Mouse (Mus musculus): ENCODE results near the gene Slc25a54. TPM values are rescaled to one million over a fixed set of nuclear protein-coding genes. Genes with fewer than 3 reads are reported as not detected.

The Slc25a54 gene
- total RNA-seq, 2 experiments from 2014 or later, result not detected

GRCm38 (mm10) chr3:109124091-109124490, 43.8 kb downstream of the Slc25a54 start:
- no peak for DNase-seq (ENCODE audit: low spot score in 2 of 2)

- no peak for DNase-seq (ENCODE audit: low spot score in 2 of 2)
Measured at GRCm38 (mm10) chr3:109125531-109125930, 45.3 kb downstream of the Slc25a54 start.

- DNase-seq (ENCODE audit: low spot score in 2 of 2), result no peak
Measured at GRCm38 (mm10) chr3:109129768-109130167, 49.5 kb downstream of the Slc25a54 start.

- no peak for DNase-seq (ENCODE audit: low spot score in 2 of 2)
Measured at GRCm38 (mm10) chr3:109132966-109133365, 52.7 kb downstream of the Slc25a54 start.

- no peak for DNase-seq (ENCODE audit: low spot score in 2 of 2)
Measured at GRCm38 (mm10) chr3:109134036-109134435, 53.8 kb downstream of the Slc25a54 start.

- no peak for DNase-seq (ENCODE audit: low spot score in 2 of 2)
Measured at GRCm38 (mm10) chr3:109135352-109135751, 55.1 kb downstream of the Slc25a54 start.

- DNase-seq (ENCODE audit: low spot score in 2 of 2), result no peak
Measured at GRCm38 (mm10) chr3:109152561-109152960, 72.3 kb downstream of the Slc25a54 start.

- no peak for DNase-seq (ENCODE audit: low spot score in 2 of 2)
Measured at GRCm38 (mm10) chr3:109153410-109153809, 73.1 kb downstream of the Slc25a54 start.

GRCm38 (mm10) chr3:109155926-109156669, 75.8 kb downstream of the Slc25a54 start:
- DNase-seq (ENCODE audit: low spot score in 2 of 2), result no peak

GRCm38 (mm10) chr3:109157481-109157880, 77.2 kb downstream of the Slc25a54 start:
- DNase-seq (ENCODE audit: low spot score in 2 of 2), result no peak

GRCm38 (mm10) chr3:109164088-109164487, 83.8 kb downstream of the Slc25a54 start:
- DNase-seq (ENCODE audit: low spot score in 2 of 2), result no peak

GRCm38 (mm10) chr3:109164644-109165043, 84.4 kb downstream of the Slc25a54 start:
- no peak for DNase-seq (ENCODE audit: low spot score in 2 of 2)

GRCm38 (mm10) chr3:109165214-109165829, 85.1 kb downstream of the Slc25a54 start:
- no peak for DNase-seq (ENCODE audit: low spot score in 2 of 2)

Small RNAs within 50 kb of the gene (microRNA-seq; reads per million reads assigned to microRNA genes)
- gene Gm44384, result 0 reads per million in 2 experiments

Other genes starting within 250 kb of the Slc25a54 start
- 10 to 100 TPM; 17.9 to 22.6 TPM for gene Stxbp3, start 239.9 kb upstream of the Slc25a54 start, total RNA-seq (2021)
- gene Fndc7, start 190.5 kb upstream of the Slc25a54 start, total RNA-seq (2021), result under 1 TPM in 1 of 2 experiments, not detected in 1; 0.07 TPM
- gene Prpf38b, start 168.7 kb upstream of the Slc25a54 start, total RNA-seq (2021), result 10 to 100 TPM; 49.6 to 58.4 TPM
- 1 to 10 TPM; 1.8 to 2.7 TPM for gene Henmt1, start 140.6 kb upstream of the Slc25a54 start, total RNA-seq (2021)
- gene Gm9857, start 140.0 kb upstream of the Slc25a54 start, total RNA-seq (2021), result not detected
- gene Fam102b, start 52.9 kb upstream of the Slc25a54 start, total RNA-seq (2021), result 10 to 100 TPM; 55.8 to 57.1 TPM
- gene Slc25a24, start 42.7 kb downstream of the Slc25a54 start, total RNA-seq (2021), result 1 to 10 TPM; 4.1 to 4.9 TPM